ENCODE assay signal across 26 mouse cellular contexts in genomic region chr14:77369070-77369469, GRCm38 (mm10).
A peak's percentile ranks its signal among the peaks of the same experiment; 100 is the strongest.
DNase-seq lines count a peak whose midpoint lies in the region; ATAC-seq and TF ChIP-seq lines count a peak whose summit lies in the region.
"Had no signal": no experiment of that assay in that cellular context is flagged by ENCODE, and none has a peak within 500 bp of the region (broad histone marks: within the 10 kb centered on the region; RNA-seq: fewer than 3 reads in every experiment).

No protein-coding gene starts in this region.

- intact Hi-C loops in left cerebral cortex, adult 2 months (cut with DNase I), result no loop called here

- H3K27ac ChIP-seq in left cerebral cortex, adult 2 months, result no peak overlapping the region
- H3K27ac ChIP-seq: embryonic facial prominence, embryonic 12.5 days; embryonic facial prominence, embryonic 15.5 days; heart, embryonic 10.5 days; heart, embryonic 13.5 days; hindbrain, embryonic 14.5 days; hindbrain, postnatal 0 days had no signal

- H3K4me3 ChIP-seq in left cerebral cortex, adult 2 months, result no peak overlapping the region
- H3K4me3 ChIP-seq: embryonic facial prominence, embryonic 12.5 days; embryonic facial prominence, embryonic 15.5 days; heart, embryonic 10.5 days; heart, embryonic 13.5 days had no signal

- TF ChIP-seq CTCF in left cerebral cortex, adult 2 months (IDR thresholded peaks at IDR 0.05), result no peak

- ATAC-seq in monocyte, adult 5-6 weeks (replicated peaks; ENCODE audit: insufficient number of reproducible peaks, low FRiP score, low TSS enrichment, poor library complexity, severe bottlenecking), result no peak
- ATAC-seq: forebrain, embryonic 14.5 days; forebrain, postnatal 0 days; hindbrain, postnatal 0 days; inflammation-experienced regulatory T-cells, adult 6 months; intestine, embryonic 16.5 days; Patski had no signal

- peak; percentile 15 for DNase-seq in gastrocnemius, postnatal 25 days
- no peak for DNase-seq in gastrocnemius, postnatal 4 days (ENCODE audit: low spot score in 2 of 2)
- DNase-seq in left cerebral cortex, adult 2 months (ENCODE audit: extremely low spot score in 1 of 2, low spot score in 2 of 2), result peak; percentile 6
- no peak for DNase-seq in left cerebral cortex, adult 9 months (ENCODE audit: low spot score in 2 of 2)
- peak; percentile 45 for DNase-seq in adipocyte (ENCODE audit: low spot score)
- DNase-seq: adrenal gland, adult 2 months; adrenal gland, postnatal 14 days; cerebellum, adult 11 months; cerebellum, adult 2 months; cerebellum, adult 9-11 months; cerebellum, postnatal 25 days; forebrain, postnatal 0 days; gastrocnemius, postnatal 36 days; heart, postnatal 14 days; heart, postnatal 4 days had no signal

Comparison
In these comparisons a context has a peak if more than half of its experiments do, and no peak if none do; other contexts are left out.
1. DNase-seq: peak in gastrocnemius, postnatal 25 days (single experiment), left cerebral cortex, adult 2 months (2 of 2) and adipocyte (single experiment); none in gastrocnemius, postnatal 4 days (0 of 2) and left cerebral cortex, adult 9 months (0 of 2).